Mouse (Mus musculus): ENCODE data around the gene Me3.

GRCm38 (mm10) chr7:89841670-89842403, 209.6 kb downstream of the Me3 start:
- TF ChIP-seq POLR2A (IDR thresholded peaks at IDR 0.05; ENCODE audit: control insufficient read depth, extremely low read depth, insufficient read depth, low read length, poor library complexity) (no peak), CTCF (IDR thresholded peaks at IDR 0.05; ENCODE audit: borderline replicate concordance, control insufficient read depth, extremely low read depth, insufficient read depth, low read length, poor library complexity) (no peak)

Data from thymus, adult 2 months (tissue).